In the genomic region with DNA sequence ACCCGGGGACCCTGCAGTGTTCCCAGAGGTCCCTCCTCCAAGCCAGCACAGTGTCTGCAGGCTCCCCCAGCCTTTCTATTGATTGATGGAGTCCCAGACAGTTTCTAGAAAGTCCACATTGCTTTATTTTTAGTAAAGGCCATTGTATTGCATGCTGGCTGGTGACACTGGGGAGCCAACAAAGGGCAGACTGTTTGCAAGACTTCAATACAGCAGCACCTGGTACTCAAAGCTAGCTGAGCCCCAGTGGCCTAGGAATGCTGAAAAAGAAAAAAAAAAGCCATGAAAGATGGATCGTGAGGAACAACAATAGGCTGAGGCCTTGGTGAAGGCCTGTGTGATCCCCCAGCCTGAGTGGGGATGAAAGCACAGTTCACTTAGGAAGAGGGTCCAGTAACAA, we compare ENCODE assay signal across 19 mouse cellular contexts.
A peak's percentile ranks its signal among the peaks of the same experiment; 100 is the strongest.
DNase-seq lines count a peak whose midpoint lies in the region; ATAC-seq lines count a peak whose summit lies in the region.
"Had no signal": no experiment of that assay in that cellular context is flagged by ENCODE, and none has a peak within 500 bp of the region (broad histone marks: within the 10 kb centered on the region; RNA-seq: fewer than 3 reads in every experiment).

No protein-coding gene starts in this region.

- H3K9ac ChIP-seq in hindbrain, embryonic 14.5 days: no peak overlapping the region
- H3K9ac ChIP-seq in neural tube, embryonic 11.5 days (ENCODE audit: low read length): no peak overlapping the region
- peak overlapping the region; percentile 47 for H3K9ac ChIP-seq in stomach, embryonic 16.5 days (ENCODE audit: low read length)
- H3K9ac ChIP-seq: embryonic facial prominence, embryonic 15.5 days; limb, embryonic 15.5 days; liver, embryonic 15.5 days had no signal

- DNase-seq in hindbrain, embryonic 10.5 days (ENCODE audit: low spot score): peak; percentile 42
- no peak for DNase-seq in hindbrain, embryonic 14.5 days (ENCODE audit: low spot score)
- DNase-seq in neural tube, embryonic 11.5 days (ENCODE audit: low spot score): peak; percentile 54
- DNase-seq in neural tube, embryonic 10.5 days (ENCODE audit: extremely low spot score, low spot score): no peak
- DNase-seq in embryo, embryonic 9.5 days (ENCODE audit: extremely low spot score): peak; percentile 22
- no peak for DNase-seq in right cerebral cortex, adult 2 months (ENCODE audit: low spot score in 2 of 2)
- DNase-seq: adrenal gland, adult 8-10 months; cerebellum, adult 9-10 months; kidney, adult 18-20 months; layer of hippocampus, postnatal 36 days; lung, postnatal 14 days; thymus, postnatal 14 days had no signal

- no peak for ATAC-seq in hindbrain, embryonic 14.5 days (ENCODE audit: low FRiP score)
- ATAC-seq in neural tube, embryonic 11.5 days (ENCODE audit: insufficient read depth, low FRiP score, low TSS enrichment): peak; percentile 60; the same call in 1 of the 2 replicates
- ATAC-seq in stomach, embryonic 16.5 days (ENCODE audit: insufficient read depth, low FRiP score): no peak

- H3K9me3 ChIP-seq in hindbrain, embryonic 10.5 days: no peaks in the 10 kb centered on the region
- H3K9me3 ChIP-seq in hindbrain, embryonic 14.5 days (ENCODE audit: control insufficient read depth, low read length): no peaks in the 10 kb centered on the region
- no peaks in the 10 kb centered on the region for H3K9me3 ChIP-seq in neural tube, embryonic 11.5 days (ENCODE audit: control insufficient read depth, low read length)
- no peaks in the 10 kb centered on the region for H3K9me3 ChIP-seq in stomach, embryonic 16.5 days (replicated peaks; ENCODE audit: control insufficient read depth, low read length)
- H3K9me3 ChIP-seq: embryonic facial prominence, embryonic 15.5 days; limb, embryonic 15.5 days; liver, embryonic 15.5 days had no signal

- no peak overlapping the region for H3K4me3 ChIP-seq in hindbrain, embryonic 10.5 days
- H3K4me3 ChIP-seq in hindbrain, embryonic 14.5 days (replicated peaks; ENCODE audit: low read length): no peak overlapping the region
- no peak overlapping the region for H3K4me3 ChIP-seq in neural tube, embryonic 11.5 days (ENCODE audit: low read depth, low read length)
- no peak overlapping the region for H3K4me3 ChIP-seq in stomach, embryonic 16.5 days (replicated peaks; ENCODE audit: low read length)
- H3K4me3 ChIP-seq: embryonic facial prominence, embryonic 15.5 days; layer of hippocampus, adult 2 months; limb, embryonic 15.5 days; liver, embryonic 15.5 days had no signal

- no peaks in the 10 kb centered on the region for H3K27me3 ChIP-seq in hindbrain, embryonic 10.5 days (ENCODE audit: insufficient read depth, poor library complexity, severe bottlenecking)
- H3K27me3 ChIP-seq in hindbrain, embryonic 14.5 days (ENCODE audit: control insufficient read depth, insufficient read depth, low read length): no peaks in the 10 kb centered on the region
- H3K27me3 ChIP-seq in neural tube, embryonic 11.5 days (ENCODE audit: control insufficient read depth, insufficient read depth, low read length): no peaks in the 10 kb centered on the region
- H3K27me3 ChIP-seq in stomach, embryonic 16.5 days (ENCODE audit: control insufficient read depth, insufficient read depth, low read length): no peaks in the 10 kb centered on the region
- H3K27me3 ChIP-seq: embryonic facial prominence, embryonic 15.5 days; limb, embryonic 15.5 days; liver, embryonic 15.5 days had no signal

- H3K4me1 ChIP-seq in hindbrain, embryonic 10.5 days (replicated peaks): peaks cover 8% of the 10 kb centered on the region
- no peaks in the 10 kb centered on the region for H3K4me1 ChIP-seq in hindbrain, embryonic 14.5 days (replicated peaks; ENCODE audit: control insufficient read depth, insufficient read depth, low read length)
- no peaks in the 10 kb centered on the region for H3K4me1 ChIP-seq in neural tube, embryonic 11.5 days (ENCODE audit: control insufficient read depth, insufficient read depth, low read length)
- peaks cover 4% of the 10 kb centered on the region; the same call in 1 of the 2 replicates for H3K4me1 ChIP-seq in stomach, embryonic 16.5 days (ENCODE audit: control insufficient read depth, insufficient read depth, low read length)
- H3K4me1 ChIP-seq: embryonic facial prominence, embryonic 15.5 days; limb, embryonic 15.5 days; liver, embryonic 15.5 days had no signal

- WGBS in hindbrain, embryonic 10.5 days: 23% methylated on average over 2 of the region's 2 CpGs
- WGBS in hindbrain, embryonic 14.5 days: 9% methylated on average over 2 of the region's 2 CpGs
- WGBS in neural tube, embryonic 11.5 days: 24% methylated on average over 2 of the region's 2 CpGs
- WGBS in stomach, embryonic 16.5 days: 48% methylated on average over 2 of the region's 2 CpGs

- no peak overlapping the region for H3K4me2 ChIP-seq in hindbrain, embryonic 14.5 days (replicated peaks)
- H3K4me2 ChIP-seq in neural tube, embryonic 11.5 days (ENCODE audit: low read depth): no peak overlapping the region
- no peak overlapping the region for H3K4me2 ChIP-seq in stomach, embryonic 16.5 days (ENCODE audit: low read depth, low read length)
- H3K4me2 ChIP-seq: embryonic facial prominence, embryonic 15.5 days; heart, embryonic 11.5 days; limb, embryonic 15.5 days; liver, embryonic 15.5 days had no signal

- no peaks in the 10 kb centered on the region for H3K36me3 ChIP-seq in hindbrain, embryonic 10.5 days
- H3K36me3 ChIP-seq in hindbrain, embryonic 14.5 days (replicated peaks; ENCODE audit: control insufficient read depth, insufficient read depth): no peaks in the 10 kb centered on the region
- no peaks in the 10 kb centered on the region for H3K36me3 ChIP-seq in neural tube, embryonic 11.5 days (ENCODE audit: control insufficient read depth, insufficient read depth, low read length)
- H3K36me3 ChIP-seq in stomach, embryonic 16.5 days (ENCODE audit: control insufficient read depth, insufficient read depth, low read length): no peaks in the 10 kb centered on the region
- H3K36me3 ChIP-seq: embryonic facial prominence, embryonic 15.5 days; limb, embryonic 15.5 days; liver, embryonic 15.5 days had no signal

- peak overlapping the region; percentile 82 for H3K27ac ChIP-seq in hindbrain, embryonic 10.5 days
- H3K27ac ChIP-seq in hindbrain, embryonic 14.5 days: no peak overlapping the region
- H3K27ac ChIP-seq in neural tube, embryonic 11.5 days (ENCODE audit: low read depth, low read length): peak overlapping the region; percentile 21
- no peak overlapping the region for H3K27ac ChIP-seq in stomach, embryonic 16.5 days (ENCODE audit: low read length)
- H3K27ac ChIP-seq: embryonic facial prominence, embryonic 15.5 days; kidney, postnatal 0 days; layer of hippocampus, adult 2 months; limb, embryonic 15.5 days; liver, embryonic 15.5 days had no signal

Comparison
In these comparisons a context has a peak if more than half of its experiments do, and no peak if none do; other contexts are left out.
1. DNase-seq: peak in hindbrain, embryonic 10.5 days (single experiment), neural tube, embryonic 11.5 days (single experiment) and embryo, embryonic 9.5 days (single experiment); none in hindbrain, embryonic 14.5 days (single experiment), neural tube, embryonic 10.5 days (single experiment) and right cerebral cortex, adult 2 months (0 of 2).
2. H3K27ac ChIP-seq: peak in hindbrain, embryonic 10.5 days (single experiment) and neural tube, embryonic 11.5 days (single experiment); none in hindbrain, embryonic 14.5 days (single experiment) and stomach, embryonic 16.5 days (single experiment).